Mouse (Mus musculus): ENCODE results near the gene Dcst2. TPM values are rescaled to one million over a fixed set of nuclear protein-coding genes. Genes with fewer than 3 reads are reported as not detected.

The Dcst2 gene
- polyA plus RNA-seq, 1 experiment from 2014 or later: not detected

DNA sequence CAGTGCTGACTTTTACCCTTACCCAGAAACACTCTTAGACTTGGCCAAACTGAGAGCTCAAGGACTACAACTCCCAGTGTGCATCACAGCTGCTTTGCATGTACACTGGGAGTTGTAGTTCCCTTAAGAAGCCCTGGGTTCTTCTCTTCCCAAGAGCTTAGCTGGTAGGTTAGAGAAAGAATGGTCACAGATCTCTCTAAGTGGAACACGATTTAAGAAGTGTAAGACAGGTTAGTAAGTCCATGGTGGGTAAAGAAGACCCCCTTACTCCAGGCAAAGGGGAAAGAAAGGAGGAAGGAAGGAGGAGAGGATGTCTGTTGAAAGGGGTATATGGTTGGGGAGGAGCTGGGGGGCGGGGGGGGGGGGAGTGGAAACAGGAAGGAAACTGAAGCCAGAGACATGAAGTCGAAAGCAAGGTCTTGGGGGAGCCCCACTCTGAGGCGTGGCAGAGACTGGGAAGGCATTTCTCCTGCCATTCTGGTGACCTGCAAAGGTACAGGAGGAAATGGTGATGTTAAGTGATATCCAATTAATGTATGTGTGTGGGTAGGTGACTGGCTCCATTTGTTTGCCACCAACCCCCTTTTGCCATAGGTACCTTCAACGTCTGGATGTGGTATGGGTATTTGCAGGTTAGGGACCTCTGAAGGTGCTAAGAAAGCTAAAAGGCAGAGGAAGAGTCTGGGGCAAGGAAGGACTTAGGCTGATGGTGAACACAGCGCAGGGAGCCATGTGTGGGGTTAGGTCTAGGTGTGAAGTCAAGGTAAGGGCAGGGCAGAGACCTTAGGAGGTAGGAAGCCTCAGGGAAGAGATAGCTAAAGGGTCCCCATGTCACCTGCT lies 27.3 kb downstream of the Dcst2 start:
- Histone ChIP-seq H3K9me3 (replicated peaks) (no peaks in the 10 kb centered on the region), H3K4me2 (no peak overlapping the region), H3K36me3 (no peaks in the 10 kb centered on the region), H3K27me3 (replicated peaks) (no peaks in the 10 kb centered on the region), H3K4me3 (no peak overlapping the region), H3K4me1 (replicated peaks) (peaks cover 40% of the 10 kb centered on the region), H3K9ac (no peak overlapping the region), H3K27ac (ENCODE audit: poor library complexity, severe bottlenecking) (no peak overlapping the region)
- ATAC-seq (ENCODE audit: insufficient number of reproducible peaks, low FRiP score): no peak
- 54% methylated on average over 5 of the region's 6 CpGs for WGBS

DNA sequence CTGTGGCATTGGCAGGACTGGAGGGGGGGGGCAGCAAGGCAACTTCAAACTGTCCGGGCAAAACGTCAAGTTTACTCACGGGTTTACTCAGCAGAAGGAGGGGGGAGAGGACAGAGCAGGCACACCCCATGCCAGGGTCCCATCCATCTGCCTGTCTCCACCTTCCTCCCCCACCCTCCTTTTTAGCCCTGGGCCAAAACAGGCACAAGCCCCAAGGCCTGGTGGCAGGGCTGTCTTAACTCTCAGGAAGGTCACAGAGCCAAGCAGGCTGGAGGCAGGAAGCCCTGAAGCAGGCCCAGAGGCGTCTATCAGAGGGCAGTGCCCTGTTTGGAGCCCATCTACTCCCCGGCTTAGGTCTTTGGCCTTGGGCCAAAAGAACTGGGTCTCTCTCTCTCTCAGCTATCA lies 28.3 kb downstream of the Dcst2 start:
- 47% methylated on average over 5 of the region's 5 CpGs for WGBS
- Histone ChIP-seq H3K36me3 (no peaks in the 10 kb centered on the region), H3K27me3 (replicated peaks) (no peaks in the 10 kb centered on the region), H3K4me3 (no peak overlapping the region), H3K4me1 (replicated peaks) (peaks cover 35% of the 10 kb centered on the region), H3K9me3 (replicated peaks) (no peaks in the 10 kb centered on the region), H3K4me2 (peak overlapping the region; percentile 100; the same call in 1 of the 2 replicates), H3K9ac (0 out of 2 replicates have a peak overlapping the region, but pooled peaks have one; percentile 18), H3K27ac (ENCODE audit: poor library complexity, severe bottlenecking) (0 out of 2 replicates have a peak overlapping the region, but pooled peaks have one; percentile 12)
- ATAC-seq (ENCODE audit: insufficient number of reproducible peaks, low FRiP score): no peak

DNA sequence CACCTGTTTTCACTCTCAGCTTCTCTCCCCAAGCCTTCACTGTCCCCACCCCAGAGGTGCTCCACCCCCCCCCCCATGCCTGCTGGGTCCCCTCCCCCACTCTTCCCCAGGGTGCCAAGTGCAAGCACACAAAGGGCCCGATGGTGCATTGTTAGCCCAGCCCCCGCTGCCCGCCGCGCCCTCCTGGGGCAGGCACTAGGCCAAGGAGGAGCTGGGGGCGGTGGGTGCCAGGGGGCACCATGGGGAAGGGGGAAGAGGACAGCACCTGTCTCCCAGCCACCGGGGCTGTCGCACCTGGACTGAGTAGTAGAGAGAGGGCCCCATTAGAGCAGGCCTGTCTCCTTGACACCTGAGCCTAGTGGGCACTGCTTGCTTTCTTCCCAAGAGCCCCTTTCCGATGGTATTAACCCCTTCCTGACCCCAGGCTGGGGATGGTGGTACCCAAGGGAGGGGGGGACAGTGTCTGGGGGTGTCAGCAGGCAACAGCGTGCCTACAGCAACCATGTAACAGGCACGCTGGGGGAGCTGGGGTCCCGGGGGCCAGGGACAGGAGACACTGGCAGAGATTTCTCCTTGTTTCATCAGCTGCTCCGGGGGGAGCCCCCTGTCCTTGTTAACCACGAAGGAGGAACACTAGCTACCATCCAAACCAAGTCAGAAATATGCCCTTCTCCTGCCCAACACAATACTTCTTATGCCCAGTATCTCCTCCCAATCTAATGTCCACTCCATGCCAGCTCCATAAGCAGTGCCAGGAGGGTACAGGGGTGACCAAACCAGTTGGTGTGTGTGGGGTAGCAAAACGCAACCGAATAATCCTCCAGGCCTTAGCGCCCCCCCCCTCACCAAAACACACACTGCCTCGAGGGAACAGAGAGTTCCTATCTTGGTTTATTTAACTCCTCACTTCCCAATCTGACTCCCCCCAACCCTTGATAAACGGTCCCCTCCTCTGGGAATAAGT lies 29.2 kb downstream of the Dcst2 start:
- no peak for ATAC-seq (ENCODE audit: insufficient number of reproducible peaks, low FRiP score)
- peak overlapping the region; percentile 25; the same call in 1 of the 2 replicates for H3K27ac ChIP-seq (ENCODE audit: poor library complexity, severe bottlenecking)
- WGBS: 11% methylated on average over 19 of the region's 19 CpGs
- peak overlapping the region; percentile 100 for H3K4me2 ChIP-seq
- H3K27me3 ChIP-seq (replicated peaks): no peaks in the 10 kb centered on the region
- no peaks in the 10 kb centered on the region for H3K9me3 ChIP-seq (replicated peaks)
- H3K4me3 ChIP-seq: peak overlapping the region; percentile 78
- peaks cover 43% of the 10 kb centered on the region for H3K4me1 ChIP-seq (replicated peaks)
- peak overlapping the region; percentile 84 for H3K9ac ChIP-seq
- no peaks in the 10 kb centered on the region for H3K36me3 ChIP-seq

DNA sequence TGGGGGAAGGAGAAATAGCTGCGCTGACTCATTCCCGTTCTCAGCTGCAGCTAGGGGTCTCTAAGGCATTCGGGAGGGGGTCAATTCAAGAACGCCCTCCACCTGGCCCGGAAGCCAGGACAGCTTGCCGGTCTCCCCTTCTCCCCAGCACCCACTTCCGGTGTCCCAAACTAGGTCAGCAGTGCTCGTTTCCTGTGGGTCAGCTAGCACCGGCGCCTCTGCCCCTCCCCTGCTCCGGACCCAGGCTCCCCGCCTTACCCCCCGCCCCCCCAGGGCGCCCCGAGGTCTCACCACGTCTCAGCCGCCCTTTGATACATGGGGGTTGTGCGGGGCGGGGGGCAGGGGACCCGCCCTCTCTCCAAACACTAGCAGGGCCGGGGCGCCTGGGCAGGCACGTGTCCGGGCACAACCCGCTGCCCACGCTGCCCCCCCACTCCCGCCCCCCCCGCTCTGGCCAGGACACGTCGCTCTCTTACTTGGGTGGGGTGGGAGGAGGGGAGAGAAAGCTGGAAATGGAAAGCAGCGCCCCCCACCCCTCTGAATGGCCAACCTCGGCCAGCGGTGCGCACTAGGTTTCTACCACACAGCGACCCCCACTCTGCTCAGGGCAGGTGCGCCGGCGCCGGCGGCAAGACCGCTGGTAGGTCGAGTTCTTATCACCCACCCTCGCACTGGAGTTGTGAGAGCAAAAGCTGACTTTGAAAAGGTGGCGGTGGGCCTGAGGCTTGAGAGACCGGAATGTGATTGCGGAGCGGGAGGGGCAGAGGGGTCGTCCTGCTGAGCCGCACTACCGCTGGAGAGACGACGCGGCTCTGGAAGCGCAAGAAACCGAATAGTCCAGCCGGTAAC lies 30.1 kb downstream of the Dcst2 start:
- 1% methylated on average over 56 of the region's 56 CpGs for WGBS
- no peak for ATAC-seq (ENCODE audit: insufficient number of reproducible peaks, low FRiP score)
- H3K4me3 ChIP-seq: peak overlapping the region; percentile 78
- no peaks in the 10 kb centered on the region for H3K9me3 ChIP-seq (replicated peaks)
- H3K27ac ChIP-seq (ENCODE audit: poor library complexity, severe bottlenecking): peak overlapping the region; percentile 58
- H3K4me1 ChIP-seq (replicated peaks): peaks cover 50% of the 10 kb centered on the region
- H3K9ac ChIP-seq: peak overlapping the region; percentile 84
- H3K36me3 ChIP-seq: no peaks in the 10 kb centered on the region
- H3K27me3 ChIP-seq (replicated peaks): no peaks in the 10 kb centered on the region
- H3K4me2 ChIP-seq: peak overlapping the region; percentile 100

DNA sequence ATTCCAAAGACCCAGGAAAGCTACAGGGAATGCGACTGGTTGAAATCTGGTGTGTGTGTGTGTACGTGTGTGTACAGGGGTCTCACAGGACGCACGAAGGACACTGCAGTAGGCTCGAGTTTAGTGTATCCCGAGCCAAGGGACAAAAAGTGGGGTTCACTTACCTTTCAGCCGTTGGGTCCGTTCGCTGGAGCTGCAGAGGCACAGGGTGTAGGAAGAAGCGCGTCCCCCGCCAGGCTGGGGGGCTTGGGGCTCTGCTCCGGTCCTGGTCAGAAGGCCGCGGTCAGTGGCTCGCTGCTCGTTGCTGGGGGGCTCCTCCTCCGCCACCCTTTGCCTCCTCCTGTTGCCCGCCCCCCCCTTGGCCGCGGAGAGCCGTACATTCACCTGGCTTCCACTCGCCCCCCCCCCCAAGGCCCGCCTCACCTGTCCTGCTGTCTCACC lies 31.1 kb downstream of the Dcst2 start:
- Histone ChIP-seq H3K27me3 (replicated peaks) (no peaks in the 10 kb centered on the region), H3K4me1 (replicated peaks) (peaks cover 49% of the 10 kb centered on the region), H3K9me3 (replicated peaks) (no peaks in the 10 kb centered on the region), H3K4me2 (peak overlapping the region; percentile 100), H3K9ac (peak overlapping the region; percentile 84), H3K27ac (ENCODE audit: poor library complexity, severe bottlenecking) (peak overlapping the region; percentile 58; the same call in 1 of the 2 replicates), H3K36me3 (no peaks in the 10 kb centered on the region), H3K4me3 (peak overlapping the region; percentile 78)
- ATAC-seq (ENCODE audit: insufficient number of reproducible peaks, low FRiP score): no peak
- WGBS: 0% methylated on average over 20 of the region's 24 CpGs

DNA sequence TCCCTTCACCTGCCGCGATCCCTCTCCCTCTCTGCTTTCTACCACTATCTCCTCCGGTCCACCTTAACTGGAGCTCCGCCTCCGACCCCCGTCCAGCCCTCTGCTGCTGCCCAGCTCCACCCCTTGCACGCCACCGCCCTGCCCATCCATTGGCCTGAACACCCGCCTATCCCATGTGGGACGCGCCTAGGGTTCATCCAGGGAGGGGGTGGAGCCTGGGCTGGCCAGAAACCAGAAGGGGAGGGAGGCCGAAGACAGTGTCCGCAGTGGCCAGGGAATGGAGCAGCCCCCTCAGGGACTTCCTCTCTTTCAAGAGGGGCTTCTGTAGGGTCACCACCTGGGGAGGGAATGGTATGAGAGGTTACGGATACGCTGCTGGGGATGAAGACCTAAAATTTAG lies 31.8 kb downstream of the Dcst2 start:
- ATAC-seq (ENCODE audit: insufficient number of reproducible peaks, low FRiP score): peak; percentile 94
- peak overlapping the region; percentile 84 for H3K9ac ChIP-seq
- peak overlapping the region; percentile 100 for H3K4me2 ChIP-seq
- H3K27ac ChIP-seq (ENCODE audit: poor library complexity, severe bottlenecking): peak overlapping the region; percentile 93
- no peaks in the 10 kb centered on the region for H3K9me3 ChIP-seq (replicated peaks)
- 1% methylated on average over 15 of the region's 15 CpGs for WGBS
- no peaks in the 10 kb centered on the region for H3K27me3 ChIP-seq (replicated peaks)
- H3K4me1 ChIP-seq (replicated peaks): peaks cover 49% of the 10 kb centered on the region
- H3K36me3 ChIP-seq: no peaks in the 10 kb centered on the region
- peak overlapping the region; percentile 78 for H3K4me3 ChIP-seq

DNA sequence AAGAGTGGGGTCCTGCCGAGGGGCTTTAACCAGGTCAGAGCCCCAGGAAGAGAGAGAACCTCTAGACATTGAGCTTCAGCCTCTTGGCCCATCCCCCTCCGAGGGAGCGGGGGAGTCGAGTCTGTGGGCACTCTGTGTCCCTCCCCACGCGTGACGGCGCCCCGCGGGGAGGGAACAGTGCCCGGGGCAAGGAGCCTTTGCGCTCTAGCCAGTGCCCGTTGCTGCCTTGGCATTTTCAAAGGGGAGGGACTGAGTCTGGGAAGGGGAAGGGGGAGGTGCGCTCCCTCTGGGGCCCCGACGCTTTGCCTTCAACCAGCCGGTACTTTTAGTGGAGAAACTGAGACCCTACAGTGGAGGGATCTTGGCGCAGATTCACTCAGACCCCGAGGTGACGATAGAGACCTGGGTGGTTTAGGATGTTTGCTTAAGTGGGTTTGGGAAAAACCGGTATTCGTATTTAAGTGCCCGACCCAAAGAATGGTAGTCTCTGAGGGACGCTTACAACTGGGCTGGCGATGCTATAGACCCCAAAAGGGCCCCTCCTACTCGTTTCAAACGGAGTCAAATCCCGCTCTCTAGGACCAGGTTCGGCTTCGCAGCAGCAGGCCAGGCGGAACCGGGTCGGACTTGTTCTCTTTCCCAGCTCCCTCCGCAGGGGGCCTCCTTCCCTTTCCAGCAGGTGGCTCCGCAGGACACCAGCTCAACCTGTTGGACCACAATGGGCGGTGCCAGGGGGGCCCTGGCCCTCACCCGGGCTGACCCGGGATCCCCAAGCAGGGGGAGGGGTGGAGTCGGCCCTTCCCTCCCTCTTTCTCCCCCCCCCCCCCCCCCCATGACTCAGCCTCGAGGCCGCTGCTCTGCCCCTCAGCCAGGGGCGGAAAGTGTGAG lies 32.5 kb downstream of the Dcst2 start, which contains the start of gene Zbtb7b:
TSS of gene Zbtb7b (minus strand) at position 771 of the 888 bp plus-strand sequence.
- H3K4me1 ChIP-seq (replicated peaks): peaks cover 46% of the 10 kb centered on the region
- no peaks in the 10 kb centered on the region for H3K9me3 ChIP-seq (replicated peaks)
- H3K4me2 ChIP-seq: peak within 1 kb of the TSS; percentile 100
- ATAC-seq (ENCODE audit: insufficient number of reproducible peaks, low FRiP score): peak; percentile 60
- peak within 1 kb of the TSS; percentile 78 for H3K4me3 ChIP-seq
- under 1% methylated on average over 39 of the region's 42 CpGs for WGBS
- H3K27me3 ChIP-seq (replicated peaks): no peaks in the 10 kb centered on the region
- peak within 1 kb of the TSS; percentile 79 for H3K9ac ChIP-seq
- H3K36me3 ChIP-seq: no peaks in the 10 kb centered on the region
- H3K27ac ChIP-seq (ENCODE audit: poor library complexity, severe bottlenecking): peak within 1 kb of the TSS; percentile 93

DNA sequence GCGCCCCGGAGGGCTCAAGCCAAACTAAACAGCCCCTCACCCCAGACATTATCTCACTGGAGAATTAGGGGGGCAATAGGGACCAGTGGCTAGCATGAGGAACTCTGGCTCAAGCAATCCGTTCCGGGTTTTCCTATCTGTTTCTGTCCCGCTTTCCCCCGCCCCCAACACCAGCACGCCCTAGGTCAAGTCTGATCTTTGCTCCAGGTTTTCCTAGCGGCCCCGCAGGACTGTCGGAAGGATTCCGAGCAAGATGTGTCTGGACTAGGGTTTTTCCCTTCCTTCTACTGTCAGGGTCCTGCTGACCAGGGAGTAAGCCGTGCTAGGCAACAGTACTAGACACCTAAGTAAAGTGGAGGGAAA lies 33.1 kb downstream of the Dcst2 start:
- Histone ChIP-seq H3K4me3 (peak overlapping the region; percentile 78), H3K9me3 (replicated peaks) (no peaks in the 10 kb centered on the region), H3K4me1 (replicated peaks) (peaks cover 40% of the 10 kb centered on the region), H3K9ac (peak overlapping the region; percentile 79), H3K27me3 (replicated peaks) (no peaks in the 10 kb centered on the region), H3K36me3 (peaks cover 3% of the 10 kb centered on the region; the same call in 1 of the 2 replicates), H3K27ac (ENCODE audit: poor library complexity, severe bottlenecking) (peak overlapping the region; percentile 93), H3K4me2 (peak overlapping the region; percentile 100)
- under 1% methylated on average over 12 of the region's 12 CpGs for WGBS
- peak; percentile 15 for ATAC-seq (ENCODE audit: insufficient number of reproducible peaks, low FRiP score)

DNA sequence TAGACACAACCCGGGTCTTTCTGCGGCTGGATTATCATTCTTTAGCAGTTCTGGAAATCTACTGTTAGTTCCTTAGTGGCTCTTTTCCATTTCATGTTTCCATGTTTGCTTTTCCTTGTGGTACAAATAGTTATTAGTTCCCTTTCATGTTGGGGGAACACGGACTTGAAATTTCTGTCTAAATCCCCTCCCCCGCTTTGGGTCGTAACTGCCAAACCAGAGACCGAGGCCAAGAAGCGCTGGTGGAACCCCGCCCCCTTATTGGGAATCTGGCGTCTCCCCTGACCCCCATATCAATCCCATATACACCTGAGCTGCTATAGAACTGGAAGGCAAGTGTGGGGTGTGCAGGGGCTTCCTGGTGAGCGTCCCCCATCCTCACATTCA lies 33.6 kb downstream of the Dcst2 start:
- WGBS: 3% methylated on average over 10 of the region's 10 CpGs
- no peak for ATAC-seq (ENCODE audit: insufficient number of reproducible peaks, low FRiP score)
- peak overlapping the region; percentile 93 for H3K27ac ChIP-seq (ENCODE audit: poor library complexity, severe bottlenecking)
- peak overlapping the region; percentile 79 for H3K9ac ChIP-seq
- no peaks in the 10 kb centered on the region for H3K27me3 ChIP-seq (replicated peaks)
- H3K9me3 ChIP-seq (replicated peaks): no peaks in the 10 kb centered on the region
- H3K36me3 ChIP-seq: peaks cover 3% of the 10 kb centered on the region; the same call in 1 of the 2 replicates
- peaks cover 35% of the 10 kb centered on the region for H3K4me1 ChIP-seq (replicated peaks)
- H3K4me2 ChIP-seq: peak overlapping the region; percentile 100
- H3K4me3 ChIP-seq: peak overlapping the region; percentile 78
